Mouse (Mus musculus) liver, embryonic 14.5 days (tissue): ENCODE results near the gene Patz1.

Experiments used
- CTCF ChIP-seq: IDR thresholded peaks from 2 replicates; pipeline ENCODE4 v1.5.1; 2016; ENCODE audit warnings: antibody characterized with exemption, low read depth, control low read depth
- EP300 ChIP-seq: IDR thresholded peaks from 2 replicates; pipeline ENCODE4 v1.6.1; 2016; ENCODE audit warnings: antibody characterized with exemption, low read depth

DNA sequence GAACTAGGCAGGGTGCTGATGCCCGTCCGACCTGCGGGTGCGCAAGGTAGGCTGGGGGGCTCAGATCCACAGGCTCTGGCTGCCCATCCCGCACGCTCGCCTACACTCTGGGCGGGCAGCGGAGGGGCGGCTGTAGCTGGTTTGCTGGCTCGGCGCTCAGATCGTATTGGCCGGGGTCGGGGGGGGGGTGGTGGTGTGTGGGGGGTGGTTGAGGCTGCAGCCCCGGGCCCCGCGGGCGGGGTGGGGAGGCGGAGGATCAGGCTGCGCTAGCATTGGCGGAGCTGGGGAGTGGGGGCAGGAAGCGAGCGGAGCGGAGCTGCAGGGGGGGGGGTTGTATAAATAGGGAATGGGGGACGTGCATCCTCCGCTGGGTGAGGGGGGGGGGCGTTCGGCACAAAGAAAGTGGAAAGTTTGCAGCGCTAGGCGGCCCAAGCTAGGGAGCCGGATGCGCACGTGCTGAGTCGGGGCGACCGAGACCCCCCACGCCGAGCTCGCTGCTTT lies 678 bp downstream of the Patz1 start:
- TF ChIP-seq CTCF = 0 out of 2 replicates have a peak, but pooled peaks have one; percentile 7
- TF ChIP-seq EP300 = no peak
